Mouse (Mus musculus): ENCODE measurements around the gene Hlcs.

DNA sequence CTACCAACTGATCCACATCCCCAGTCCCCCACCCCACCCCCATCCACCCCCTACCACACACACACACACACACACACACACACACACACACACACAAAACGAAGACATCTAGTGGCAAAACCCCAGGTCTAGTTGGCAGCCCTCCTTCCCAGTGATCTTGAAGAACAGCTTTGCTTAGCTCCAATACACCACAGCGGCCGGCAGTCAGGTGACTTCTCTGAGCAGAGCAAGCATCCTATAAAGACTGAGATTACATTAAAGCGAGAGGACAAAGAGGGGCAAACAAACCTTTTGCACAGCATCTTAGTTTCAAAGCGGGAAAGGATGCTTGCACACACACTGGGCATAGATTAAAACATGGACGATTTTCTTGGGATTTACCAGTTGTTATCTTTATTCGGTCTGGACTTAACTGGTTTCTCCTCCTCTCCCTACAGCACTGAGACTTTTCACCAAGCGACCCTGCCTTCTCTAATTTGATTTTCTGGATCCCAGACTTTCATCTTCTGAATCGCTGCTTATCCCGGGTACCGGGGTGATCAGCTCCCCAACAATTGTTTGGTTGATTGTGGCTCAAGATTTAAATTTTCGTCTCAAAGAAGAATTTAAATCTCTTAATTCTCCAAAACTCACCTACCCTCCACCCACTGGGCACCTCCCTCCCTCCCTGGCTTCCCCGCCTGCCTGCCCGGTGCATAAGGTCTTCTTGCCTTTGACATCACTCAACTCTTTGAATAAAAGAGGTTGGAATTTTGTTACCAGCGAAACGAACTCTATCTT, 134.7 kb downstream of the Hlcs start:
- TF ChIP-seq CTCF (conservative IDR thresholded peaks at IDR 0.05; ENCODE audit: insufficient read depth, insufficient read length, low read depth, low read length) (no peak), POLR2A (IDR thresholded peaks at IDR 0.05; ENCODE audit: low read depth, low read length) (no peak)

Data from kidney, adult 2 months (tissue).